ENCODE assay signal across 22 mouse cellular contexts in genomic region chr13:35171562-35172254, GRCm38 (mm10).
"Had no signal": no experiment of that assay in that cellular context is flagged by ENCODE, and none has a peak within 500 bp of the region (broad histone marks: within the 10 kb centered on the region; RNA-seq: fewer than 3 reads in every experiment).

No protein-coding gene starts in this region.

- H3K4me2 ChIP-seq: limb, embryonic 13.5 days; liver, embryonic 12.5 days; liver, embryonic 15.5 days; midbrain, embryonic 12.5 days had no signal

- H3K9me3 ChIP-seq: limb, embryonic 10.5 days; limb, embryonic 13.5 days; liver, embryonic 12.5 days; liver, embryonic 15.5 days; midbrain, embryonic 12.5 days had no signal

- ATAC-seq: inflammation-experienced regulatory T-cells, adult 6 months; intestine, embryonic 16.5 days; liver, embryonic 12.5 days; lung, postnatal 0 days; midbrain, embryonic 16.5 days had no signal

- H3K36me3 ChIP-seq: limb, embryonic 10.5 days; limb, embryonic 13.5 days; liver, embryonic 12.5 days; liver, embryonic 15.5 days; midbrain, embryonic 12.5 days had no signal

- H3K4me1 ChIP-seq: liver, embryonic 12.5 days; liver, embryonic 15.5 days; midbrain, embryonic 12.5 days had no signal

- H3K27me3 ChIP-seq: limb, embryonic 13.5 days; liver, embryonic 12.5 days; liver, embryonic 15.5 days; midbrain, embryonic 12.5 days had no signal

- H3K4me3 ChIP-seq: limb, embryonic 10.5 days; limb, embryonic 13.5 days; liver, embryonic 12.5 days; liver, embryonic 15.5 days; midbrain, embryonic 12.5 days had no signal

- H3K27ac ChIP-seq: limb, embryonic 13.5 days; liver, embryonic 12.5 days; liver, embryonic 15.5 days; macrophage; midbrain, embryonic 12.5 days; stomach, postnatal 0 days had no signal

- H3K9ac ChIP-seq: limb, embryonic 13.5 days; liver, embryonic 12.5 days; liver, embryonic 15.5 days; midbrain, embryonic 12.5 days had no signal

- DNase-seq: kidney, adult 18-20 months; kidney, adult 9 months; kidney, postnatal 14 days; kidney, postnatal 4 days; liver; lung, adult 2 months; right cerebral cortex, postnatal 14 days; right cerebral cortex, postnatal 4 days; thymus, adult 2 months; thymus, postnatal 14 days; thymus, postnatal 4 days had no signal
